Mouse (Mus musculus) thymus, adult 2 months (tissue): ENCODE measurements around the gene Sema3d.

Source experiments
- CTCF ChIP-seq: fragments of 200-500 bp; IDR thresholded peaks from 2 replicates; pipeline ENCODE4 v1.5.1; 2012; ENCODE audit warnings: mild to moderate bottlenecking, control low read depth, low read length, moderate library complexity, borderline replicate concordance; ENCODE audit not compliant: control insufficient read depth, poor library complexity, insufficient read depth; ENCODE audit errors: extremely low read depth
- POLR2A ChIP-seq: fragments of 200-500 bp; IDR thresholded peaks from 2 replicates; pipeline ENCODE4 v1.6.1; 2012; ENCODE audit warnings: mild to moderate bottlenecking, low read length, control low read depth, moderate library complexity; ENCODE audit not compliant: control insufficient read depth, poor library complexity, insufficient read depth; ENCODE audit errors: extremely low read depth

DNA sequence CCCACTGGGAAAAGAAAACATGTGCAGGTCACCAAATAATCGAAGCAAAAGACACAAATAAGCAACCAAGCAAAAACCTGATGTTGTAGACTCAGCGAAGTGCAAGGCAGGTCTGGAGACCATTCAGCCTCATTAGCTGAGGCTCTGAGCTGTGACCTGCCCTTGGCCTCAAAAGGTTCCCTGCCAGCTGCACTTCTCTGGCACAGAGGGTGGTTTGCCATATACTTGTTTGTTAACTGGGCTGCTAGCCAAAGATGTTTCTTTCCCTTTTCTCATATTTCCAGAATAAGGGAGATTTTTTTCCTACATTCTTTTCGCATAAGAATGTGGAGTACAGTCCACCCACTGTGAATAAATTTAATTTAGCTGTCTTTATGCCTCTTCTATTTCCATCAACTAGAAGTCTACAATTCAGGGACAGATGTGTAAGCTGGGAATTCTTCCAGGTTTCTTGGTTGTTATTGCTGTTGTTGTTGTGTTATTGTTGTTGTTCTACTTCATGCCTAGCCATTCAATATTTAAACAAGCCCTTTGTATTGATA, 200.2 kb downstream of the Sema3d start:
- no peak for TF ChIP-seq CTCF
- no peak for TF ChIP-seq POLR2A
